Mouse (Mus musculus) small intestine, adult 2 months (tissue): ENCODE results near the gene Uvssa.

Experiments
- CTCF ChIP-seq: fragments of 200-500 bp; IDR thresholded peaks from 2 replicates; pipeline ENCODE4 v1.5.1; 2012; ENCODE audit warnings: low read depth, mild to moderate bottlenecking, control low read depth, inconsistent platforms, low read length, moderate library complexity, mixed read lengths; ENCODE audit not compliant: insufficient replicate concordance, insufficient read length; ENCODE audit errors: extremely low read depth
- POLR2A ChIP-seq: fragments of 200-500 bp; IDR thresholded peaks from 2 replicates; pipeline ENCODE4 v1.6.1; 2012; ENCODE audit warnings: low read depth, mild to moderate bottlenecking, control low read depth, inconsistent platforms, low read length, moderate library complexity

DNA sequence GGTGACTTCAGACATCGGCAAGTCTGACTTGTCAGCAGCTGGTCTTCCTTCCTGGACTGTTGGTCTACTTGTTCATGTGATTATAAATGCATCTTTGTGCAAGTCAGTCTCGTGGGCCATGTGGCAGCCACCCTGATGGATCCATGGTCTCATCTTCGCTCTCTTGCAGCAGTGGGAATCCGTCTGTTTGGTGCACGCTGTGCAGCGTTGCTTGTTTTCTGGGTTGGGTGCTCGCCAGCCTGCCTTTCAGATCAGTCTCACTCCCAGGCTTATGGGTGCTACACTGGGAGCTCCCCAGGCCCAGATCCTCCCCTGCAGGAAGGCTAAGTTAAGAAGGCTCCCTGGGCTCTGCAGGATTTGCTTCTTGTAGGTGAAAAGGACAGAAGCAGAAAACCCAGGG is 18.5 kb downstream of the Uvssa start:
- no peak for TF ChIP-seq POLR2A
- no peak for TF ChIP-seq CTCF
